Mouse (Mus musculus): ENCODE results near the gene Gm1110.

- no peak for TF ChIP-seq CTCF (IDR thresholded peaks at IDR 0.05; ENCODE audit: low read depth)
- no peak for TF ChIP-seq EP300 (IDR thresholded peaks at IDR 0.05; ENCODE audit: low read depth)
Measured at GRCm38 (mm10) chr9:26913150-26913549, 9.8 kb downstream of the Gm1110 start.
